Mouse (Mus musculus): ENCODE results near the gene Rabgap1l.

Rabgap1l gene

DNA sequence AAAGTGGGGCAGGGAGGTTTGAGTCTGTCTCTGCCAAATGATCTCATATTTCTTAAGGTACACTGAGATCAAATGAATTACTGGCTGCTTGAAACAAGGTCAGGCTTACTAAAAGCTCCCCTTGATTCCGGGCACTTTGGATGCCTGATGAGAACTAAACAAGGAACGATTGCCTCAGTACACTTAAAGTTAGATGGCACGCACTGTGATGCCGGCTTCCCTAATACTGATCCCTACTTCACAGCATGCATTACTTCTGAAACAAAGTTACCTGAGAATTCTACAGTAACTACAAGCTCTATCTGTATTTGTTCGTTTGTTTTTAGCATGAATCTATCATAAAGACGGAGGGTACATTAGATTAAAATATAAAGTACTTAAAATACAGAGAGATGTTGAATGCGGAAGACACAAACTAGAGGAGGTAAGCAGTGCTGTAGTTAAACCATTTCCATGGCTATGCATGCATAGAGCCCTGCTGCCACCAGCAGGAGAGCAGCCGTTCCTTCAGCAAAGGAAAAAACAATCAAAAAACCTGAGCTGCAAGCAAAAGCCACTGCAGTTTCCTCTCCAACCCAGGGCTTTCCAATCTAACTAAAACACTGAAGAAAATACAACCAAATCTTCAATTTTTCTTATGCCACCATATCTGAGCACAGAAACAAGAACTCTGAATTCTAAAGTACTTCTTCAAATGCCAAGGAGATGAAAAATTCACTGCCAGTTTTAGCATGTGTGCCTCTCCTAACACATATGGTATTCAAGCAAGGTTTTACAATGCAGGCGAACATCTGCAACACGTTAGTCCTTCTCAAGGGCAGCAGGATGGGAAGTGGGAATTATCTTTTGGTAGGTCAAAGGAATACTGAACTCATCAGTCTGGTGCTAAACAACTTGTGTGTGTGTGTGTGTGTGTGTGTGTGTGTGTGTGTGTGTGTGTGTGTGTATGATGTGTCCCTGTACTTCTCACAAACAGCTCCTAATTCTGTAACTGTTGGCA lies 415.4 kb downstream of the Rabgap1l start:
- DNase-seq (ENCODE audit: low spot score) = no peak

DNA sequence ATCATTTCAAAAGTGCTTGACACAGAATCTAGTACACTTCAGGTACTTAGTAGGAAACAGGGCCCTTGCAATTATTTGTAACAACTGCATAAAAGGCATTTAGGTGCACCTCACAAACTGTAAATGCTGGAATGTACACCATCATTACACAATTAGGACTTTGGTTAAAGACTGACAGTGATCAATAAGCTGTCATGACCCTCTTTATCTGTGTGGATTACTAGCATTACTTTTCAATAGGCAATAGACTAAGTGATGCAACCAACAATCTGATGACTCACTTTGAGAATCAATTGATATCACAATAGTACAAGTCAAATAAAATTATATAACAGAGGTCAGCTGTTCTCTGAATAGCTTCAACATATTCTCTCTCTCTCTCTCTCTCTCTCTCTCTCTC lies 418.5 kb downstream of the Rabgap1l start:
- DNase-seq (ENCODE audit: low spot score) = no peak

DNA sequence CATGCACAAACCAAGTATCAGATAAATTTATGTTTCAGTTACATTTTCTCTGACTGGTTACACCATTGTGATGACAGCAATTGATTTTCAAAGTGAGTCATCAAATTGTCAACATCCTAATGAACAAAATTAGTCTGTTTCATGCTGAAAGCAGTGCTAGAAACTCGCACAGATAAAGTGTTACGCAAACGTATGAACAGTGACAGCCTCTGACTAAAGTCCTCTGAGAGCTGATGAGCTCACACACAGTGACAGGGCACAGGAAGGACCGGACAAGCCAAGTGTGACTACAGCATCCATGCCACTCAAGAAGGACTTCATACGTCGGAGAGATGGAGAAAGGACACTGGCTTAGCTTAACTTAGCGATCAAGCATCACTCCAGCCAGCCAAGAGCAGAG lies 419.7 kb downstream of the Rabgap1l start:
- DNase-seq (ENCODE audit: low spot score) = no peak

DNA sequence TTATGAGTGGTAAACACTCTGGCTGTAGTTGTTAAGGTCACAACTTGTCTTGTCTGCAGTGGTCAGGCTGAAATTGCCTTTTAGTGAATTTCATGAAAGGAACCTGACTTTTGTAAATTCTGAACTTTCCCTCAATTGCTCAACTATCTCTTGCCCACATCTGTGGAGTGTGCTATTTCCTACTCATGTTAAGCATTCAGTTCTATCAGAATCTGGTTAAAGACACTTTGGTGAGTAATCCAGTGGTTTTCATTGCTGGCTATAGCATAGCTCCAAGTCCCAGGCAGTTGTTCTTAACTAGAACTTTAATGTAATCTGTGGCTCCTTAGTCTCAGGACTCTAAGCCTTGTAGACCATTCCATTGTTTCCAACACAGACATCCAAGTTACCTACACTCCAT lies 421.3 kb downstream of the Rabgap1l start:
- DNase-seq (ENCODE audit: low spot score) = no peak

DNA sequence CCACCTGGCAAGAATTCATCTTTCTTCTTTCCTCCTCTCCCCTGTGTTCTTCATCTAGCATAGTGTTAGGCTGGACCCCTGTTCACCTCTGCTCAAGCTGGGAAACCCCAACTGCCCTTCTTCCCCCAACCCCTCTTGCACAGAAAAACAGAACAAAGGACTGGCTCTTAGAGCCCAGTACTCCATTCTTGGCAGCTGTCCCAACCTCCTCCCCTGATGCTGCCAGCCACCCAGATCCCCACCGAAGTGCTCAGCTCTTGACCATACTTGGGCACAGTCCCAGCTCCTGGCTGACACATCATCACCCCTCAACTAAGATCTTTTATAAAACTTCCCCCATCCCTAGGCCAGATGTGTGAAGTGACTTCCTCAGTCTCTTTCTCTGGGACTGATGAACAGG lies 422.5 kb downstream of the Rabgap1l start:
- DNase-seq (ENCODE audit: low spot score) = no peak

DNA sequence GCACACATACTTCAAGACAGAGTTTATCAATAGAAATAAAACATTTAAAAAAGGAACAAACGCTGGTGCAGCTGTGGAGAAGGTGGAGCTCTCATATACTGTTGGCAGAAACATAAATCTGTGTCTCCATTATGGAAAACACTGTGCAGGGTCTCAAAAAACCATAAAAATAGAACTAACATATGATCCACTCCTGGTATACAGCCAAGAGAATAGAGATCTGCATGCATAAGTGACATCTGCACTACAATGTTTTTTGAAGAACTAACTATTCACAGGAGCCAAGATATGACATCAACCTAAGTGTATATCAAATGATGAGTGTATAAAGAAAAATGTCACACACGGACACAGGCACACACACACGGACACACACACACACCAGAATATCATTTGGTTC lies 426.4 kb downstream of the Rabgap1l start:
- DNase-seq (ENCODE audit: low spot score) = no peak

DNA sequence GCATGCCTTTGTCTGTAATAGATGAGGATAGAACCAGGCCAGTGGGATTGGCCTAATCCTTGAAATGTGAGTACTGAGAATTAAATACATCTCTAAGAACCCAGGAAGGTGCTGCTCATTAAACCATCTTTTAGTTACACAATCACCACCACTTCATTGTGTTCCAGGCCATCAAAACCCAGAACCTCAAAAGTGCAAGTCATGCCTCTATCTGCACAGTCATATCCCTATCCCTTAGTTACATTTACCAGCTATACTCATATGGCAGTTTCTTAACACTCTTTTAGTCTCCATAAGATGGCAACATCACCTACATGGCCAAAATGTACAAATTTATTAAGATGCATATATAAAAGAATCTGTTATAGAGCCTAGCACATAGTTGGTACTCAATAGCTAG lies 435.7 kb downstream of the Rabgap1l start:
- DNase-seq (ENCODE audit: low spot score) = no peak

DNA sequence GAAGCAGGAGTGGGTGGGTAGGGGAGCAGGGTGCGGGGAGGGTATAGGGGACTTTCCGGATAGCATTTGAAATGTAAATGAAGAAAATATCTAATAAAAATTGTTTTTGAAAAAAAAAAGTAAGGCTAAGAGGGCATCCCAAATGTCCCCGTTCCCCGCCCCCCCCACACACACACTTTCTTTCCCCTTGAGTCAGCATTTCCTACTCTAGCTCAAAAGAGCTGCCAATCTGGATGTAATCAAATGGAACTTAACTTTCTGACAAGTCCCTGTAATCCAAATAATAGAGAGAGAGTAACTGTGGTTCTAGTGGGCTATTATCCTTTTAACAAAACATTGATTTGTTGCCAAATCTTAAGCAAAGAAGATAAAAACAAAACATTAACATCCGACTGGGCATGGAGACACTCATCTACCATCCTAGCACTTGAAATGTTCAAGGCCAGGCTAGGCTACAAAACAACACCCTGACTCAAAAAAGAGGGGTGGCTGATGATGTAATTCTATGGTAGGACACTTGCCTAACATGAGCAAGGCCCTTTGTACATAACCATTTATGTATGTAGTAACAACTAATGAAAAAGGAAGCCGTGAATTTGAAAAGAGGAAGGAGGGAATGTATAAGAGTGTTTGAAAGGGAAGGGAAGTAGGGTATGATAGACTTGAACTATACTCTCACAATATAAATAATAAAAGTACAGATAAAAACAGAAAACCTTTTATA lies 439.1 kb downstream of the Rabgap1l start:
- DNase-seq (ENCODE audit: low spot score) = no peak

DNA sequence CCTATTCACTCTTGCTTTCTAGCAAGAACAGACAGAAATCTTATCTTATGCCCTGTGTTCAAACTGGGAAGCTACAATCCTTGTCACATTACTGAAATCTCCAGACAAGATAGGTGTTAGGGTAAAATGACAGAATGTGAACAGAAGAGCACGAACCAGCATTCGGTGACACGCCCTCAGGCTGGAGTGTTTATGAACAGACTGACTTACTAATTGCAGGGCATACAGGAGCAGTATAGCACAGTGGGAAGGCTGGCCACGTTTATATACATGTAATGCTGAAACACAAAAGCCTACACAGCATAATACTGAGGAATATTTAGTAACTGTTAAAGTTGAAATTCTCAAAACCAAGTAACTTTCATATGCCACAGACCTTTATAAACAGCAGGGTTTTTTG lies 440.7 kb downstream of the Rabgap1l start:
- no peak for DNase-seq (ENCODE audit: low spot score)

DNA sequence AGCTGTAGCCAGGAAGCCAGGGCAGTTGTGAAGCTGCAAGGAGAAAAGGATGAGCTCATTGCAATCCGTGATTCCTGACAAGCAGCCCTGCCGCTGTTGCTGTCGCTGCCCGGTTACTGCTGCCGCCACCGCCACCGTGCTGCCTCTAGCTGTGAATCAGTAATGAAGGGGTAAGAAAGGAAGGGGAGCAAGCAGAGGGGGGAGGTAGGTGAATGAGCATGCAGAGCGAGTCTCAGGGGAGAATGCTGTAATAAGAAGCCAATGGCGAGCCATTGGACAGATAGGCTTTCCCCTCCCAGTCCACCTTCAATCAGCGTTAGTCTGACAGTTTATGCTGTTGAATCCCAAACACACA lies 441.2 kb downstream of the Rabgap1l start:
- no peak for DNase-seq (ENCODE audit: low spot score)

DNA sequence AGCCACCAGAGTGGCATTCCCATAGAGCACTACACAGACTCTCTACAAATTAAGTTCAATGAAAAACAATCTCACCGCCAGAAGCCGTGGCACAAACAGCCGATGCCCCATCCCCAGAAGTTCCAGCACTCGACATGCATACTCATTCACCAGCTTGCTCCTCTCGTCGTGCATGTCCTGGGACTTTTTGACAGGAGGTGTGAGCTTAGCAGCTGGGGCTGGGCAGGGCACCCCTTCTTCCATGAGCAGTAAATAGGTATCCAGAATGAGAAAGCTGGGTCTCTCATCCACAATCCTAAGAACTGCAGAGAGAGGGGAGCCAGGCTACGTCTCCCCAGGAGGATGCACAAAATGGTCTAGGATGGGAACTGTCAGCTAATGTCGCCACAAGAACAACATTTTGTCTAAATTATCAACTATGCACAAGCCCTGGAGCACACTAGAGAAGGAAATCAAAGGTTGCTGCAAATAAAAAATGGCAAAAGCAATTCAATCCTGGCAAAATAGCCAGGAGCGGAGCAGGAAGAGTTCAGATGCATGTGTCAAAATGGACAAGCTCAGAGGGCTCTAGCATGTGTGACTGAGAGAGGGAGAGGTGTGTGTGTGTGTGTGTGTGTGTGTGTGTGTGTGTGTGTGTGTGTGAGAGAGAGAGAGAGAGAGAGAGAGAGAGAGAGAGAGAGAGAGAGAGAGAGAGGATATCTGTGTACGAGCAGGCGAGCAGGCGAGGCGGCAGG lies 441.7 kb downstream of the Rabgap1l start:
- no peak for DNase-seq (ENCODE audit: low spot score)

DNA sequence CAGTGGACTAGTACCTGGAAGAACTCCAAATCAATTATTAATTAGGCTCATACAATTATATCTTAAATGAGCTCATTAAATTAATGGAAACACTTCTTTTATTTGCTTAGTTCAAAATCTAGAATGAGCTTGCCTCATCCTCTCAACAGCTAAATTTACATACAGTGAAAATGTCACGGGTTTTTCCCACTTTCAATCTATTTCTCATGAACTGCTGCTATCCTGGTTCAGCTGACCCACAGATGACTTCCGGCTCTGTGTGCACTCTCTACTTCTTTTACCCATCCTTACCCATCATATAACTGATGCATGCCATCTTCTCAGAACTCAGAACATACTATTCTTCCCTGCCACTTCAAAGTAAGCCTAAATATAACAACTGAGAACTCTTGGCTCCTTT lies 452.4 kb downstream of the Rabgap1l start:
- no peak for DNase-seq (ENCODE audit: low spot score)

DNA sequence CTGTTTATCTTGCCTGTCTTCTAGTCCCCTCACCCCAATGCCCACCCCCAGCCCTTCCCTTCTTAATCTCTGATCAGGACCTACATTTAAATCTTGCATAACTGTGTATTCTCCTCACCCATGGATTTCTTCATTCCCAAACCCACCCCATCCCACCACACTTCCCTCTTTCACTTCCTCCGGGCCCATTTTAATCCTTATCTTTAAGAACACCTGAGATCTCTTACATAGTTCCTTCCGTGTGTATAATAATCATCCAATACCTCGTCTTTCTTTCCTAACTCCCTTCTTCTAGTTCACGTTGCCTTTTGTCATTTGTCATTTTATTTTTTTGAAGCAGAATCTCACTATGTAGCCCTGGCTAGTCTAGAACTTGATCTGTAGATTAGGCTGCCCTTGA lies 453.6 kb downstream of the Rabgap1l start:
- DNase-seq (ENCODE audit: low spot score) = no peak

DNA sequence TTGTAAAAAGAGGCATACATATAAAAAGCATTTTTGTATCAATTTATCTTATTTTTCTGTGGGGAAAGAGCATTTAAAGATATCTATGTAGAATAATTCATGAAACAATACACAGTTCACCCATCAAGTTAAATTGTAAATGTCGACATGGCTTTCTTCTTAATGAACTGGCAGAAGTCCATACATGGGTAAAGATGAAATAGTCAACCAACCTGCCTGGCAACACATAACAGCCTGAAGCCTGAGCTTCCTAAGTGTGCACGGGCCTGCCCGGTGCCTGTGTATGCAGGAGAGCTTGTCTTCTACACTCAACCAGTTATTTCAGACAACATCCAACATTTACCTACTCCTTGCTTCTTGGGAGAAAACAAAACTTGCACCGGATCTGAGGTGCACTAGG lies 458.2 kb downstream of the Rabgap1l start:
- no peak for DNase-seq (ENCODE audit: low spot score)

DNA sequence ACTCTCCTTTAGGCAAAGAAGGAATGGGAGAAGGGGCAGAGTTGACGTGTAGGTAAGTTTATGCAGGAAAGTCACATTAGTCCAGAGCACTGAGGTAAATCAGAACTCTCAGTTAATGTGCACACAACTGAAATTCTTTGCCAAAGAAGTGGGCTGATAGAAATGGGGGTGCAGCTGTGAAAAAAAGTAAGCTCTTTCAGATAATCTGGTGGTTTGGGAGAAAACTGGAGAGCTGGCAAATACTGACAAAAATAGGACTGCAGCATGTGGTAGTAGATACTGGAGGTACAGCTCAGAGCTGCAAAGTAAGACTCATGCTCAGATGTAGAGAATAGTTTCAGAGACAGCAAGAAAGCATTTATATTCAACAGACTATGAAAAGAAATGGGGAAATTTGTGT lies 462.2 kb downstream of the Rabgap1l start:
- DNase-seq (ENCODE audit: low spot score) = no peak

DNA sequence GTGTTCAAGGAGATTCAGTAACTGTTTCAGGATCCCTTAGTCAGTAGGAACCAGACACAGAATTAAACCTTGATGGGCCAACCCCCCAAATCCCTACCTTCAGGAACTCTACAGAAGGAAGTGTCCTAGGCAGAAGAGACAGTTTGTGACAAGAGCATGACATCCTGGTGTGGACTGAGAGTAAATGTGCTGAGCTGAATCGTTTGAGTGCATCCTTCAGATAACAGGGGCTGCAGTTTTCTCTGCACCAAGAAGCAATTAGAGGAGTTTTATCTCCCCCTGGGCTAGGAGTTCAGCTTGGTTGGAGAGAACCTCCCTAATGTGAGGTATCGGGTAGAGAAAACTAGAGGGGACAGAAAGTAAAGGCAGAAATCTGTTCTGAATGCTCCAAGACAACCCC lies 462.8 kb downstream of the Rabgap1l start:
- no peak for DNase-seq (ENCODE audit: low spot score)

DNA sequence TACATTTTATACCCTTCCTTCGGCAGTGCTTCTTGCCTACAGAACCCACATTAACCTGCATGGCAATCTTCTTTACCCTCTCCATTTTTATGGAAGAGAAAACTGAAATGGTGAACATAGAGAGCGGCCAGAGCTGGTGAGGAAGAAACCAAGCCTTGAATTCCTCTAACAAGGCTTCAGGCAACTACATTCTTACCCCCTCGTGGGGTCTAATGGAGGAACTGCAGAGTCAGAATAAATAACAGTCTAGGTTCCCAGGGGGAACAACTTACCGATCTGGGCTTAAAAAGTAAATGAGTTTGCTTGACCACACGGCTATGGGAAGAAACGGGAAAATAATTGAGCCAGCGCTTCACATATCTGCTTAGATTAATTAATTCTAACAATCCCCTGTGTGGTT lies 463.2 kb downstream of the Rabgap1l start:
- DNase-seq (ENCODE audit: low spot score) = no peak

DNA sequence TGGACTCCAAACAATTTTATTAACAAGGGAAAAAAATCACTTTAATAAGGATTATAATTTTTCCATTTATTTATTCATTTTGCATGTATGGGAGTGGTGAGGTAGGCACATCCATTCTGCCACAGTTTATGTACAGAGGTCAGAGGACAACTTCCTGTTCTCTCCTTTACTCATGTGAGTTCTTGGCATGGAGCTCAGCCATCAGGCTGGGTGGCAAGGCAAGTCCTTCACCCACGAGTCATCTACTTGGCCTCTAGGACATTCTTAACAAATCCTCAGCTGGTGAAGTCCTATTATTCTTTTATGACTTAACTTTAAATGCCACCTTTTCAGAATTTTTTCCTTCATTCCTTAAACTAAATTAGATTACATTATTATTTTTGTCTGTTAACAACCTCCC lies 465.5 kb downstream of the Rabgap1l start:
- DNase-seq (ENCODE audit: low spot score) = no peak

DNA sequence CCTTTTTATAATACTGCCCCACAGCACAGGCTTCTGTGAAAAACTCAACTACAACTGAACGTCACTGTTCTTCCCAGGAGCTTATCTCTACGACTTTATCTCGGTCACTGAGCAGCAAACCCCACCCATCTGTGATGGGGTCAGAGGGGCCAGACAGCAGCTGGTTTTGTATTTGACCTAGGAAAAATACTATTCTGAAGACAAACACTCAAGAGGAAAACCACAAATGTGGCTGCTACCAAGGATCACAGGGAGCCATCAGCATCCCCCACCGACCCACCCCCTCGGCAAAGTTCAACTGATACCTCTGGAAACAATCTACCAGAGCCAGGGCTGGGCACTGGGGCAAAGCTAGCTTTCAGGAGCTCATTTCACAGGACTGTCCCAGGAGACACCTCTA lies 467.5 kb downstream of the Rabgap1l start:
- DNase-seq (ENCODE audit: low spot score) = no peak

DNA sequence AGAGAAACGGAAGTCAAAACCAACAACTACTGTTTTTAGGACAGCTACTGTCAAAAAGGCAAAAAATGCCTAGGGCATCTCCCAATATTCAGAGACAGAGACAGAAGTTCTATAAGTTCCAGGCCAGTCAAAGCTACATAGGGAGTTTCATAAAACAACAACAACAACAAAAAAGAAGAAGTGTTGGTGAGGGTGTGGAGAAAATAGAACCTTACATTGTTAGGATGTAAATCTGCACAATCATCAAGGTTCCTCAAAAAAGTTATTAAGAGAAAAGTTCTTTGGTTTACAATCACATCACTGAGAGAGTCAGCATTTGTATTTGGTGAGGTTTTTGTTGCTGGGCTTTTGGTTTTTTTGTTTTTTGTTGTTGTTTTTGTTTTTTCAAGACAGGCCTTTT lies 472.3 kb downstream of the Rabgap1l start:
- no peak for DNase-seq (ENCODE audit: low spot score)

DNA sequence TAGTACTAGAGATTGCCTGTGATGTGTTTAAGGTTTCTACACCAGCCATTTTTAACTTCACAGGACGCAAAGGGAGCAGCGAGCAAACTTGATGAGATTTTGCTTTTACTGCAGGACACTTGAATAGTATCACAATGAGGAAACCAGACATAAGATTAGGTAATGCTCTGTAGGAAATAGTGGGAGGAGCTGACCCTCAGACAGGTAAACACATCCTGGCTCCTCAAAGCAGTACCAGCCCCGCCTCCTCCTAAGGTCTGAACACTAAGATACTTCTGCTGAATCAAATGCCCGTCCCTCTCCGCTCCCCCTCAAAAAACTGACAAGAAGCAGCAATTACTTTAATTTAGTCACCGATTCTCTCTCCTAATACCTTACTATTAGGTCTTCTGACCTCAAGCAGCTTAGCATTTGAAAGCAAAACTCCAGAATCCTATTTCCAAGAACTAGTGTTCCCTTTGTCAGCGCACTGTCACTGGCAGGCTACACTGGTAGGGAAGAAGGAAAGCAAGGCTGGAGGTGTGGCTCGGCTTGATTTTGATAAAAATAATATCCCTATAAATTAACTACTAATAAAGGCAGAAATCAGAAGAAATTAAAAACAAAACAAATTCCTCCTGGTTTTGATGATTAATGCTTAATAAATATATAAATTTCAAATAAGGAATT lies 474.8 kb downstream of the Rabgap1l start:
- no peak for DNase-seq (ENCODE audit: low spot score)

DNA sequence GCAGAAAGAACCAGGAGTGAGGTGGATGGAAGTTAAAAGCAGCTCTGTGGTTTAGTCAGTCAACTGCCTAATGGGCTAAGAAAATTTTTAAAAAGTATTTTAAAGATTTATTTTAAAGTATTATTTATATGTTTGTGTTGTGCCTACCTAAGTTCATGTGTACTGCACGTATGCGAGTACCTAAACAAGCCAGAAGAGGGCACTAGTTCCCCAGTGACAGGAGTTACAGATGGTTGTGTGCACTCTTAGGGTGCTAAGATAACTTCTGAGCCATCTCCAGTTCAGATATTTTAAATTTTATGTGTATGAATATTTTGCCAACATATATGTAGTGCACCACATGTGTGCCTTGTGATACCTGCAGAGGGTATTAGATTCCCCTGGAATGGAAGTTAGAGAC lies 476.8 kb downstream of the Rabgap1l start:
- DNase-seq (ENCODE audit: low spot score) = no peak

Measured in testis, postnatal 14 days (tissue).